Mouse (Mus musculus): ENCODE data around the gene Cdca4.

DNA sequence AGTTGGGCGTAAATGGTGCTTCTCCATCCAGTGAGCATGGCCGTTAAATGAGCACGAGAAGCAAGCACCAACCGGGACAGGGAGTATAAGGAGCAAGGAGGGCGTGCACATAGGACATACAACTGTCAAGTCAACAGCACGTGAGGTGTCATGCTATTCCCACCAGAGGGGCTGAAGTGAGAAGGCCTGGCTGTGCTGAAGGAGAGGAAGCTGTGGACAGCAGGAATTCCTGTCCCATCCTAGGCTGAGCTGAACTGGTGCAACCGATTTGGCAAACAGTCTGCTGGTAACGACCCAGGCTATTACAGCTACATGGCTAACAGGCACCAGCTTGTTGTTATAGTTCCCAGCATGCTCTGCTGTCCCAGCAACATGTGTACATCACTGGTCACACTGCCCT is 38.2 kb downstream of the Cdca4 start:
- TF ChIP-seq CTCF (IDR thresholded peaks at IDR 0.05; ENCODE audit: extremely low read depth, insufficient read length, insufficient replicate concordance, low read depth, low read length) (no peak), POLR2A (IDR thresholded peaks at IDR 0.05; ENCODE audit: low read depth, low read length) (no peak)
